Mouse (Mus musculus) brain, embryonic 14.5 days (tissue): Measurements from ENCODE around the gene Tbc1d10b. TPM values are rescaled to one million over a fixed set of nuclear protein-coding genes. Genes with fewer than 3 reads are reported as not detected.
"Not testable (repeated sequence)": the region's sequence is repeated elsewhere in the genome, so short reads cannot be mapped to it uniquely, and the experiment has no call there.

Experiments
- DNase-seq: peaks from one replicate; pipeline ENCODE4 v3.0.0-alpha.2; 2011; ENCODE audit warnings: low read depth
- CTCF ChIP-seq: fragments of 200-500 bp; IDR thresholded peaks from 2 replicates; pipeline ENCODE4 v1.5.1; 2012; ENCODE audit warnings: inconsistent platforms, mild to moderate bottlenecking, moderate library complexity, borderline replicate concordance; ENCODE audit not compliant: insufficient read depth, insufficient read length; ENCODE audit errors: extremely low read depth
- POLR2A ChIP-seq: fragments of 200-500 bp; IDR thresholded peaks from 2 replicates; pipeline ENCODE4 v1.6.1; 2012; ENCODE audit warnings: mild to moderate bottlenecking, inconsistent platforms, borderline replicate concordance; ENCODE audit not compliant: poor library complexity, insufficient read depth, insufficient read length, severe bottlenecking; ENCODE audit errors: extremely low read depth
- polyA plus RNA-seq: library from polyadenylated mRNA; depleted of rRNA; stranded (reverse); fragments of >200 nt; gene quantifications from 2 replicates; pipeline ENCODE4 v1.2.3, GENCODE M21; 2012

Tbc1d10b gene
- polyA plus RNA-seq, 1 experiment, result 66.1 TPM

GRCm38 (mm10) chr7:127190672-127191071, 17.6 kb downstream of the Tbc1d10b start:
- no peak for TF ChIP-seq CTCF
- TF ChIP-seq POLR2A, result no peak
- DNase-seq, result no peak

DNA sequence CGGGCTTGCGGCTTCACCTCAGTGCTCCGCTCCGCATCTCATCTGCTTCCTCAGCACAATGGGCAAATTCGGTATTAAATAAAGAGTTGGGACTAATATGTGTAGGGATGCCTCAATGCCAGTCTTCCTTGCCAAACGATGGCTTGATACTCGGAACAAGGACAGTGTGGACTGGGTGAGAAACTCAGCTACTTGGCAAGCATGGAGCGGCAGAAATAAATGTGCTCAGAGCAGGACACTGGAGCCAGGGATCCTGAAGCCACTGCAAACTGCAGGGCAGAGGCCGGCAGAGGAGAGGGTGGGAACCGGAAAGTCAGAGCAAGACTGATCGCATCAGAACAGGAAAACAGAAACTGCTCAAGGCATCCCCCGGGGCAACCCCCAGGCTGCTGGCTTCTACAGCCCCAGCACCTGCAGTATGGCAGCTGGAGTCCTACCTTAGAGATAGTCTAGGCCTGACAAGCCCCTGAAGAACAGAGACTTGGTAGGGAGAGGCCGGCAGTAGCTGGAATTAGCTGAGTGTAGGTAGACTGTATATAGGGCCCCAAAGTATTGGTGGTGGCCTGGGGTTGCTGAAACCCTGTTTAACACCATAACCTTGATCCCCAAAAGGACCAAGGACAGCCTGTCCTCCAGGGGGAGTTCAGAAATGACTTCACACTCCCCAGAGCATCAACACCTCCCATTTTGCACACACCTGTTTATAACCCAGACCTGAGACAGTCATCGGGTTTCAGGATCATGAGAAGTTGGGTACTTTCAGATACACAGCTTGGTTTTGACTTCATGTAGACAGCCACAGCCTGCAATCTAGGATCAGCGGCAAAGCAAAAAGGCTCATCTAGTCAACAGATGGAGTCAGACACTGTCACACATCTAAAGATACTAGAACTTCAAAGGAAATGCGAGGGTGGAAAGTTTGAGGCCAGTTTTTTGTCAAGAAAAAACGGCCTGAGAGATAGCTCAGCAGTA, 19.7 kb downstream of the Tbc1d10b start:
- DNase-seq, result no peak
- TF ChIP-seq CTCF (no peak), POLR2A (no peak)

DNA sequence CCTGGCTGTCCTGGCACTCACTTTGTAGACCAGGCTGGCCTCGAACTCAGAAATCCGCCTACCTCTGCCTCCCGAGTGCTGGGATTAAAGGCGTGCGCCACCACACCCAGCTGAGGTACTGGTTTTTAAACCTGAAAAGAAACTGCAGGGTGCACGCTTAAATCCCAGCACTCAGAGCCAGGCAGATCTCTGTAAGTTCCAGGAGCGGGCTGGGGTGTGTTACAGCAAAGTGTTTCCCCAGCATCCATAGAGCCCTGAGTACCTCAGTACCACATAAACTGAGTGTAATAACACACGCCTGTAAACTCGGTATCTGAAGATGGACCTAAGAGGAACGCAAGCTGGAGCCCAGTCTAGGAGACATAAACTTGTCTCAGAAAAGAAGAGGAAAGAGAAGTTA, 20.9 kb downstream of the Tbc1d10b start:
- no peak for TF ChIP-seq CTCF
- no peak for TF ChIP-seq POLR2A
- DNase-seq, result no peak

GRCm38 (mm10) chr7:127185601-127186000, 22.7 kb downstream of the Tbc1d10b start:
- peak; percentile 20 for DNase-seq
- TF ChIP-seq POLR2A (no peak), CTCF (peak; percentile 44; the same call in 1 of the 2 replicates)

GRCm38 (mm10) chr7:127184720-127185119, 23.5 kb downstream of the Tbc1d10b start:
- TF ChIP-seq POLR2A (no peak), CTCF (no peak)
- DNase-seq, result no peak

DNA sequence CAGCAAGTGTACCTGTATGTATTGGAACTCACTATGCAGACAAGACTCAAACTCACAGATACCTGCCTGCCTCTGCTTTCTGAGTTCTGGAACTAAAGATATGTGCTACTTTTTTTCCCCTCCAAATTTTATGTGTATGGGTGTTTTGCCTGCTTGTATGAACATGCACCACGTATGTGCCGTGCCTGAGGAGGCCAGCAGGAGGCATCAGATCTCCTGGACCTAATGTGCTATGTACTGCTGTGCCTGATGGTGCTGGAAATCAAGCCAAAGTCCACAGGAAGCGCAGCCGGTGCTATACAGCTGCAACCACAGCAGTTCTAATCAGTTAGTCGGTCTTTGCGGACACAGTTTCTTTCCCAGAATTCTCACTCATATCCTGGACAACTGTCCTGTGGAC, 24.4 kb downstream of the Tbc1d10b start:
- DNase-seq, result no peak
- TF ChIP-seq CTCF (no peak), POLR2A (no peak)

DNA sequence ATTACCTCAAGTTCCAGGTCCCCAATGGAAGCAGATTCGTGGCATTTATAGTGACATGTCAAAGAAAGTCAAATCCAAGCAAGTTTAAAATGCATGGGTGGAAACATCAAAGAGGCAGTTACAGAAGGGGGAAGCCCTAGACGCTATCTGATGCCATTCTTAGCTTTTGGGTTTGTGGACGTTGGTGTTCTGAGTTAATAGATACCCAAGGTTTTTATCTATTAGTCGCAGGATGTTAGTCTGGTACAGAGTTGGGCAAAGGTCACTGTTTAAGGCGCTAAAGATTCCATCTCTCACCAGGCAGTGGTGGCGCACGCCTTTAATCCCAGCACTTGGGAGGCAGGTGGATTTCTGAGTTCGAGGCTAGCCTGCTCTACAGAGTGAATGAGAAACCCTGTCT, 24.9 kb downstream of the Tbc1d10b start:
- TF ChIP-seq POLR2A (no peak), CTCF (no peak)
- DNase-seq, result no peak

DNA sequence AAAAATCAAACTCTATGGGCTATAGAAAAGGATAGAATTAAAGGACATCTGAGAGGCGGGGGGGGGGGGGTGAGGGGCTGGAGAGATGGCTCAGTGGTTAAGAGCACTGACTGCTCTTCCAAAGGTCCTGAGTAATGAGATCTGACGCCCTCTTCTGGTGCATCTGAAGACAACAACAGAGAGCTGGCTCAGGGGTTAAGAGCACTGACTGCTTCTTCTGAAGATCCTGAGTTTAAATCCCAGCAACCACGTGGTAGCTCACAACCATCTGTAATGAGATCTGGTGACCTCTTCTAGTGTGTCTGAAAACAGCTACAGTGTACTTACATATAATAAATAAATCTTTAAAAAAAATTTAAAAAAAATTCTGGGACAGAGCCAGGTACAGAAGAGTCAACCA, 26.5 kb downstream of the Tbc1d10b start:
- DNase-seq, result not testable (repeated sequence)

DNA sequence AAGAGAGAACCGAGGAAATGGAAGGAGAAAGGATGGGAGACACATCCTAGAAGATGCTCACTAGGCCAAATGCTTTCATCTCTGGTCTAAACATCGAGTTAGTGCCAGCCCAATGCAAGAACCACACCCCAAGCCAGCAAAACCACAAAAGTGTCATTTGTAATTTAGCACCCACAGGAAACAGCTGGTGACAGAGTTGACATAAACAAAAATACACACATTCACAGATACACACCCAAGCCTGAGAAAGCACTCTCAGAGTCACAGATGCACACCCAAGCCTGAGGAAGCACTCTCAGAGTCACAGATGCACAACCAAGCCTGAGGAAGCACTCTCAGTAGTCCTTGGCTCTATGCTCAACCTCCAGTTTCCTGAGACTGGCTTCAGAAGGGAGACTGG, 27.5 kb downstream of the Tbc1d10b start:
- no peak for TF ChIP-seq POLR2A
- TF ChIP-seq CTCF, result no peak
- no peak for DNase-seq

- TF ChIP-seq CTCF (no peak), POLR2A (no peak)
- no peak for DNase-seq
Measured at GRCm38 (mm10) chr7:127176937-127177336, 31.3 kb downstream of the Tbc1d10b start.

DNA sequence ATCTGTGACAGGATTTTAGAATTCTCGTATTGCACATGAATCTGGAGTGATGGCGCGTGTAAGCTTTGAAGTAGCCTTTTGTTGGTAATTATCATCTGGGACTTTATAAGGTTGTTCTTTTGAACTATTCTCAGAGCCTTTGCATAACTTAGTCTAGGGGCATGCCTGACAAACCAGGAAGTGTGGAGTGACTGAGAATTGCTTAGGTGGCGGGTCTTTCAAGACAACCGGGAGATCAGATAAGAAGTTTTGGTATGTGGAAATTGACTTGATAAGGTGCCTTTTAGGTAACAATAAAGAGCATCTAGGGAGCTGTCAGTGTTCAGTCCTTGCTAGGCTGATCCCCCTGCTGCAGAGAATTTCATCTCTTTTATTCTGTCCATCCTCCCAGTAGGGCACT, 41.8 kb downstream of the Tbc1d10b start:
- TF ChIP-seq POLR2A (no peak), CTCF (no peak)
- no peak for DNase-seq
